Comparison of ENCODE assay signal across 15 mouse cellular contexts in genomic region chr15:12579196-12579595, GRCm38 (mm10).
"Had no signal": no experiment of that assay in that cellular context is flagged by ENCODE, and none has a peak within 500 bp of the region (broad histone marks: within the 10 kb centered on the region; RNA-seq: fewer than 3 reads in every experiment).

No protein-coding gene starts in this region.

- H3K4me2 ChIP-seq: limb, embryonic 12.5 days; liver, embryonic 13.5 days; lung, embryonic 15.5 days; midbrain, embryonic 13.5 days; neural tube, embryonic 15.5 days had no signal

- H3K27ac ChIP-seq: layer of hippocampus, adult 2 months; limb, embryonic 12.5 days; liver, embryonic 13.5 days; lung, embryonic 15.5 days; macrophage; midbrain, embryonic 13.5 days; neural tube, embryonic 15.5 days had no signal

- H3K27me3 ChIP-seq: limb, embryonic 12.5 days; liver, embryonic 13.5 days; lung, embryonic 15.5 days; midbrain, embryonic 13.5 days; neural tube, embryonic 15.5 days had no signal

- H3K4me1 ChIP-seq: liver, embryonic 13.5 days had no signal

- H3K36me3 ChIP-seq: limb, embryonic 12.5 days; liver, embryonic 13.5 days; lung, embryonic 15.5 days; midbrain, embryonic 13.5 days; neural tube, embryonic 15.5 days had no signal

- H3K9me3 ChIP-seq: limb, embryonic 12.5 days; liver, embryonic 13.5 days; lung, embryonic 15.5 days; midbrain, embryonic 13.5 days; neural tube, embryonic 15.5 days had no signal

- H3K9ac ChIP-seq: limb, embryonic 12.5 days; liver, embryonic 13.5 days; liver, postnatal 0 days; lung, embryonic 15.5 days; midbrain, embryonic 13.5 days; neural tube, embryonic 15.5 days had no signal

- H3K4me3 ChIP-seq: layer of hippocampus, adult 2 months; limb, embryonic 12.5 days; liver, embryonic 13.5 days; lung, embryonic 15.5 days; midbrain, embryonic 13.5 days; neural tube, embryonic 15.5 days had no signal

- DNase-seq: kidney, adult 11 months; kidney, adult 9 months; kidney, postnatal 10 days; kidney, postnatal 4 days; liver; liver, embryonic 13.5 days; liver, postnatal 0 days; lung, postnatal 14 days; thymus, postnatal 36 days had no signal
